Mouse (Mus musculus): ENCODE measurements around the gene Rbm8a2.

DNA sequence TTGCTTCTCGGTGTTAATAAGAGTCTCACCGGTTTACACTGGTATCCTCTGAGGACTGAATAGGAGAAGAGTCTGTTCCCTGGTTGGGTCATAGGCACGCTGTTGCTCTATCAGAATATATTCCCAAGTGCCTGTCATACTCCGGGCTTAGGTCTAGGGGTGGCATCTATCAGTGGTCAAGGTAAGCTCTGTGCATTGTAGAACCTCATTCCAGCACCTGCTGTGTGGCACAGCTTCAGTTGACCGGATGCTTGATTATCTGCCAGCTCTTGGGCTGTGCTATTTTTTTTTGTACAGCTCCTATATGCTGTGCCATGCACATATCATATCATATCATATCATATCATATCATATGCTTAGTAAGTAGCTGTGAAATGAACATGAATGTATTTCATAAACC lies 9.5 kb upstream of the Rbm8a2 start:
- no peak for TF ChIP-seq GATA1 (IDR thresholded peaks at IDR 0.05; ENCODE audit: borderline replicate concordance, low read length)
- no peak for TF ChIP-seq FLI1 (IDR thresholded peaks at IDR 0.05; ENCODE audit: low read length)
